In the genomic region with DNA sequence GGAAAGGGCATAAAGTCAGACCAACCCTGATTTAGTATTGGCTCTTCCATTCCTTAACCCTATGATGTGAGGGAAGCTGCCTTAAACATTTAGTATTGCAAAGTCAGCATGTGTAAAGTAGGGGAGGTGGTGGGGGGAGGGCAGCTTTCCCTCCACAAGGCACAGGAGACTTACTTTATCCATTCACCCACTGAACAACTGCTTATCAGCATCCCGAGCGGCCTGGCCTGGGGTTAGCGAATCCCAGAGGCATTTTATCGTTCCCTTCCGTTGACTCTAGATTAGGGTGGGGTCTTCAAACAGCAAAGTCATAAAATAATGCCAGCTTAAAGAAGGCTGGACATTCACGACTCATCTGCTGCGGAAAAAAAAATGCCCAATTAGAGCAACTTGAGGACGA, we compare ENCODE assay signal across 27 mouse cellular contexts. TPM values are rescaled to one million over a fixed set of nuclear protein-coding genes. Genes with fewer than 3 reads are reported as not detected.
DNase-seq lines count a peak whose midpoint lies in the region; ATAC-seq and TF ChIP-seq lines count a peak whose summit lies in the region.
"Had no signal": no experiment of that assay in that cellular context is flagged by ENCODE, and none has a peak within 500 bp of the region (broad histone marks: within the 10 kb centered on the region; RNA-seq: fewer than 3 reads in every experiment).

No protein-coding gene starts in this region.

- H3K27ac ChIP-seq in gastrocnemius, adult 2 months = peak overlapping the region; percentile 96
- peak overlapping the region; percentile 84 for H3K27ac ChIP-seq in heart, embryonic 15.5 days
- H3K27ac ChIP-seq in liver, embryonic 16.5 days (ENCODE audit: low read length) = no peak overlapping the region
- H3K27ac ChIP-seq: embryonic facial prominence, embryonic 15.5 days; hindbrain, embryonic 13.5 days; left cerebral cortex, adult 2 months; midbrain, embryonic 15.5 days had no signal

- H3K36me3 ChIP-seq in heart, embryonic 15.5 days = no peaks in the 10 kb centered on the region
- H3K36me3 ChIP-seq in liver, embryonic 16.5 days (ENCODE audit: control insufficient read depth, insufficient read depth) = no peaks in the 10 kb centered on the region
- H3K36me3 ChIP-seq: embryonic facial prominence, embryonic 15.5 days; hindbrain, embryonic 13.5 days; midbrain, embryonic 15.5 days had no signal

- peaks cover 61% of the 10 kb centered on the region for H3K4me1 ChIP-seq in heart, embryonic 15.5 days (replicated peaks)
- peaks cover 19% of the 10 kb centered on the region for H3K4me1 ChIP-seq in liver, embryonic 16.5 days (ENCODE audit: control insufficient read depth, low read depth, low read length)

- no peak for TF ChIP-seq CTCF in gastrocnemius, adult 2 months (IDR thresholded peaks at IDR 0.05)

- no peak for DNase-seq in gastrocnemius, adult 2 months
- no peak for DNase-seq in gastrocnemius, adult 8-10 months (ENCODE audit: low spot score in 2 of 2)
- DNase-seq in heart, postnatal 25 days (ENCODE audit: low spot score) = no peak
- DNase-seq in c-Kit-positive CD71-positive TER-119-negative erythroid progenitor cells, embryonic 14.5 days (ENCODE audit: low read depth) = peak; percentile 20
- no peak for DNase-seq in urinary bladder, postnatal 36 days (ENCODE audit: low spot score in 2 of 2)
- DNase-seq: cerebellum, postnatal 25 days; kidney, adult 2 months; kidney, postnatal 25 days; left cerebral cortex, postnatal 4 days; lung, postnatal 10 days; thymus, postnatal 36 days had no signal

- H3K27me3 ChIP-seq in heart, embryonic 15.5 days = no peaks in the 10 kb centered on the region
- H3K27me3 ChIP-seq in liver, embryonic 16.5 days (ENCODE audit: control insufficient read depth, insufficient read depth, low read depth, low read length) = no peaks in the 10 kb centered on the region
- H3K27me3 ChIP-seq: embryonic facial prominence, embryonic 15.5 days; hindbrain, embryonic 13.5 days; midbrain, embryonic 15.5 days had no signal

- H3K4me2 ChIP-seq in heart, embryonic 15.5 days = no peak overlapping the region
- H3K4me2 ChIP-seq in liver, embryonic 16.5 days (ENCODE audit: low read depth, low read length) = no peak overlapping the region
- H3K4me2 ChIP-seq: embryonic facial prominence, embryonic 15.5 days; hindbrain, embryonic 13.5 days; midbrain, embryonic 15.5 days had no signal

- H3K4me3 ChIP-seq in gastrocnemius, adult 2 months = no peak overlapping the region
- H3K4me3 ChIP-seq in heart, embryonic 15.5 days = no peak overlapping the region
- no peak overlapping the region for H3K4me3 ChIP-seq in liver, embryonic 16.5 days (ENCODE audit: low read depth, low read length)
- H3K4me3 ChIP-seq: embryonic facial prominence, embryonic 15.5 days; hindbrain, embryonic 13.5 days; left cerebral cortex, adult 2 months; megakaryocyte, embryonic 14.5 days; midbrain, embryonic 15.5 days; myocyte had no signal

- 28% methylated on average over 8 of the region's 8 CpGs for WGBS in heart, embryonic 15.5 days
- 39% methylated on average over 8 of the region's 8 CpGs for WGBS in liver, embryonic 16.5 days (ENCODE audit: insufficient replicate concordance)

- no peak overlapping the region for H3K9ac ChIP-seq in heart, embryonic 15.5 days
- H3K9ac ChIP-seq in liver, embryonic 16.5 days (ENCODE audit: low read depth, low read length) = no peak overlapping the region
- H3K9ac ChIP-seq: embryonic facial prominence, embryonic 15.5 days; hindbrain, embryonic 13.5 days; midbrain, embryonic 15.5 days had no signal

- intact Hi-C loops in gastrocnemius, adult 2 months (cut with DNase I) = no loop called here
- intact Hi-C loops in heart, postnatal 25 days (cut with DNase I) = no loop called here

- H3K9me3 ChIP-seq in heart, embryonic 15.5 days (replicated peaks) = no peaks in the 10 kb centered on the region
- no peaks in the 10 kb centered on the region for H3K9me3 ChIP-seq in liver, embryonic 16.5 days (replicated peaks; ENCODE audit: control insufficient read depth, low read length)
- H3K9me3 ChIP-seq: embryonic facial prominence, embryonic 15.5 days; hindbrain, embryonic 13.5 days; megakaryocyte, embryonic 14.5 days; midbrain, embryonic 15.5 days had no signal

- ATAC-seq in heart, embryonic 15.5 days (replicated peaks; ENCODE audit: insufficient number of reproducible peaks, insufficient read depth, low FRiP score, low read depth) = no peak
- peak; percentile 55 for ATAC-seq in liver, embryonic 16.5 days (ENCODE audit: low read depth)
- ATAC-seq: forebrain, embryonic 16.5 days; inflammation-experienced regulatory T-cells, adult 6 months; midbrain, embryonic 15.5 days had no signal

RNA-seq across cellular contexts. Expression of gene Wfikkn2, which starts 15.6 kb away (rescaled TPM):
- 1 to 10 TPM; 6.9 to 8.3 TPM for total RNA-seq in gastrocnemius, adult 2 months (2021)
- total RNA-seq in gastrocnemius, adult 8-10 months (2022) = 10 to 100 TPM; 12.1 to 16.7 (median 13.5) TPM
- polyA plus RNA-seq in heart, embryonic 15.5 days (2015; fragmentation: Nextera tagmentation; extraction: Ambion mirVana) = 2.4 and 4.6 TPM in 2 replicates
- 1 to 10 TPM; 2.3 to 3.1 TPM for total RNA-seq in heart, postnatal 25 days (2021)
- polyA plus RNA-seq in liver, embryonic 16.5 days (2015; fragmentation: Nextera tagmentation; extraction: Ambion mirVana) = 0.09 and 0.14 TPM in 2 replicates

RNA-seq across cellular contexts. Expression of gene Tob1, which starts 19.0 kb away (rescaled TPM):
- total RNA-seq in gastrocnemius, adult 2 months (2021) = 100 to 1,000 TPM; 177 to 277 TPM
- total RNA-seq in gastrocnemius, adult 8-10 months (2022) = 100 to 1,000 TPM; 196 to 240 (median 221) TPM
- 37.7 and 45.5 TPM in 2 replicates for polyA plus RNA-seq in heart, embryonic 15.5 days (2015; fragmentation: Nextera tagmentation; extraction: Ambion mirVana)
- 10 to 100 TPM; 57.2 to 60.6 TPM for total RNA-seq in heart, postnatal 25 days (2021)
- polyA plus RNA-seq in liver, embryonic 16.5 days (2015; fragmentation: Nextera tagmentation; extraction: Ambion mirVana) = 11.6 and 11.8 TPM in 2 replicates

RNA-seq across cellular contexts. Expression of gene Gm21885, which starts 51.4 kb away (rescaled TPM):
- total RNA-seq in gastrocnemius, adult 2 months (2021) = not detected
- not detected for total RNA-seq in gastrocnemius, adult 8-10 months (2022)
- 0.30 TPM in 1 of 2 replicates, not detected in the other for polyA plus RNA-seq in heart, embryonic 15.5 days (2015; fragmentation: Nextera tagmentation; extraction: Ambion mirVana)
- not detected for total RNA-seq in heart, postnatal 25 days (2021)
- 0.16 and 0.96 TPM in 2 replicates for polyA plus RNA-seq in liver, embryonic 16.5 days (2015; fragmentation: Nextera tagmentation; extraction: Ambion mirVana)
- total RNA-seq: adrenal gland, adult 18-20 months; adrenal gland, postnatal 4 days; gastrocnemius, postnatal 4 days; left cerebral cortex, adult 2 months; left cerebral cortex, postnatal 4 days; liver, adult 2 months had no signal
- polyA plus RNA-seq: embryonic facial prominence, embryonic 15.5 days; kidney, adult 2 months; myocyte; neural tube, embryonic 14.5 days; testis, adult 2 months had no signal
